Mouse (Mus musculus): ENCODE results near the gene Lrpprc. TPM values are rescaled to one million over a fixed set of nuclear protein-coding genes. Genes with fewer than 3 reads are reported as not detected.

The Lrpprc gene
- polyA plus RNA-seq, 1 experiment from 2014 or later = 54.8 TPM

GRCm38 (mm10) chr17:84738073-84738797, 52.4 kb downstream of the Lrpprc start:
- H3K4me1 ChIP-seq = peaks cover 13% of the 10 kb centered on the region
- ATAC-seq (ENCODE audit: extremely low read depth, insufficient number of reproducible peaks, low FRiP score, low TSS enrichment) = no peak
- H3K36me3 ChIP-seq = peaks cover 41% of the 10 kb centered on the region
- H3K4me2 ChIP-seq = no peak overlapping the region
- no peak overlapping the region for H3K9ac ChIP-seq
- no peaks in the 10 kb centered on the region for H3K9me3 ChIP-seq
- 83% methylated on average over 9 of the region's 9 CpGs for WGBS
- no peak overlapping the region for H3K27ac ChIP-seq (replicated peaks)
- H3K4me3 ChIP-seq = no peak overlapping the region
- no peaks in the 10 kb centered on the region for H3K27me3 ChIP-seq (replicated peaks)

- Histone ChIP-seq H3K9me3 (no peaks in the 10 kb centered on the region), H3K27ac (replicated peaks) (no peak overlapping the region), H3K9ac (no peak overlapping the region), H3K36me3 (peaks cover 43% of the 10 kb centered on the region), H3K4me2 (no peak overlapping the region), H3K4me1 (no peaks in the 10 kb centered on the region), H3K4me3 (no peak overlapping the region), H3K27me3 (replicated peaks) (no peaks in the 10 kb centered on the region)
- ATAC-seq (ENCODE audit: extremely low read depth, insufficient number of reproducible peaks, low FRiP score, low TSS enrichment) = no peak
- whole genome bisulfite sequencing = 57% methylated on average over 9 of the region's 9 CpGs
These were observed 53.9 kb downstream of the Lrpprc start for GRCm38 (mm10) chr17:84736719-84737118.

- Histone ChIP-seq H3K9me3 (no peaks in the 10 kb centered on the region), H3K4me2 (no peak overlapping the region), H3K27me3 (replicated peaks) (no peaks in the 10 kb centered on the region), H3K36me3 (peaks cover 53% of the 10 kb centered on the region), H3K4me3 (no peak overlapping the region), H3K9ac (no peak overlapping the region), H3K4me1 (peaks cover 9% of the 10 kb centered on the region), H3K27ac (replicated peaks) (no peak overlapping the region)
- WGBS = 77% methylated on average over 8 of the region's 8 CpGs
- no peak for ATAC-seq (ENCODE audit: extremely low read depth, insufficient number of reproducible peaks, low FRiP score, low TSS enrichment)
These were observed 58.0 kb downstream of the Lrpprc start for GRCm38 (mm10) chr17:84732612-84733011.

GRCm38 (mm10) chr17:84731361-84731760, 59.2 kb downstream of the Lrpprc start:
- ATAC-seq (ENCODE audit: extremely low read depth, insufficient number of reproducible peaks, low FRiP score, low TSS enrichment) = no peak
- H3K9ac ChIP-seq = no peak overlapping the region
- H3K27me3 ChIP-seq (replicated peaks) = no peaks in the 10 kb centered on the region
- H3K36me3 ChIP-seq = peaks cover 56% of the 10 kb centered on the region
- no peak overlapping the region for H3K4me2 ChIP-seq
- H3K4me1 ChIP-seq = peaks cover 9% of the 10 kb centered on the region
- no peaks in the 10 kb centered on the region for H3K9me3 ChIP-seq
- no peak overlapping the region for H3K4me3 ChIP-seq
- H3K27ac ChIP-seq (replicated peaks) = no peak overlapping the region
- WGBS = 85% methylated on average over 12 of the region's 12 CpGs

GRCm38 (mm10) chr17:84729140-84729539, 61.4 kb downstream of the Lrpprc start:
- Histone ChIP-seq H3K36me3 (peaks cover 62% of the 10 kb centered on the region), H3K27ac (replicated peaks) (no peak overlapping the region), H3K4me3 (no peak overlapping the region), H3K27me3 (replicated peaks) (no peaks in the 10 kb centered on the region), H3K4me1 (peaks cover 9% of the 10 kb centered on the region), H3K4me2 (no peak overlapping the region), H3K9ac (no peak overlapping the region), H3K9me3 (no peaks in the 10 kb centered on the region)
- 62% methylated on average over 5 of the region's 5 CpGs for WGBS
- ATAC-seq (ENCODE audit: extremely low read depth, insufficient number of reproducible peaks, low FRiP score, low TSS enrichment) = no peak

GRCm38 (mm10) chr17:84728201-84728911, 62.2 kb downstream of the Lrpprc start:
- Histone ChIP-seq H3K36me3 (peaks cover 68% of the 10 kb centered on the region), H3K9ac (no peak overlapping the region), H3K27ac (replicated peaks) (no peak overlapping the region), H3K9me3 (no peaks in the 10 kb centered on the region), H3K4me2 (no peak overlapping the region), H3K4me3 (no peak overlapping the region), H3K27me3 (replicated peaks) (no peaks in the 10 kb centered on the region), H3K4me1 (peaks cover 9% of the 10 kb centered on the region)
- WGBS = 54% methylated on average over 1 of the region's 1 CpGs
- ATAC-seq (ENCODE audit: extremely low read depth, insufficient number of reproducible peaks, low FRiP score, low TSS enrichment) = no peak

- Histone ChIP-seq H3K9ac (no peak overlapping the region), H3K36me3 (peaks cover 71% of the 10 kb centered on the region), H3K9me3 (no peaks in the 10 kb centered on the region), H3K4me1 (peaks cover 9% of the 10 kb centered on the region), H3K4me3 (no peak overlapping the region), H3K27ac (replicated peaks) (no peak overlapping the region), H3K4me2 (no peak overlapping the region), H3K27me3 (replicated peaks) (no peaks in the 10 kb centered on the region)
- 97% methylated on average over 3 of the region's 3 CpGs for WGBS
- ATAC-seq (ENCODE audit: extremely low read depth, insufficient number of reproducible peaks, low FRiP score, low TSS enrichment) = no peak
These were observed 65.4 kb downstream of the Lrpprc start for GRCm38 (mm10) chr17:84725163-84725562.

- Histone ChIP-seq H3K4me2 (no peak overlapping the region), H3K9me3 (no peaks in the 10 kb centered on the region), H3K9ac (no peak overlapping the region), H3K4me3 (no peak overlapping the region), H3K27ac (replicated peaks) (no peak overlapping the region), H3K36me3 (peaks cover 62% of the 10 kb centered on the region), H3K27me3 (replicated peaks) (no peaks in the 10 kb centered on the region), H3K4me1 (peaks cover 6% of the 10 kb centered on the region)
- 82% methylated on average over 9 of the region's 9 CpGs for WGBS
- no peak for ATAC-seq (ENCODE audit: extremely low read depth, insufficient number of reproducible peaks, low FRiP score, low TSS enrichment)
These were observed 66.6 kb downstream of the Lrpprc start for GRCm38 (mm10) chr17:84724028-84724427.

- no peaks in the 10 kb centered on the region for H3K9me3 ChIP-seq
- whole genome bisulfite sequencing = 85% methylated on average over 3 of the region's 3 CpGs
These were observed 71.5 kb downstream of the Lrpprc start for GRCm38 (mm10) chr17:84719105-84719504.

GRCm38 (mm10) chr17:84717416-84717815, 73.2 kb downstream of the Lrpprc start:
- Histone ChIP-seq H3K36me3 (peaks cover 51% of the 10 kb centered on the region), H3K9ac (no peak overlapping the region), H3K27me3 (replicated peaks) (no peaks in the 10 kb centered on the region), H3K4me2 (no peak overlapping the region), H3K4me1 (0 out of 2 replicates have a peak, but pooled peaks cover 9% of the 10 kb centered on the region), H3K9me3 (no peaks in the 10 kb centered on the region), H3K4me3 (no peak overlapping the region), H3K27ac (replicated peaks) (no peak overlapping the region)
- no peak for ATAC-seq (ENCODE audit: extremely low read depth, insufficient number of reproducible peaks, low FRiP score, low TSS enrichment)
- whole genome bisulfite sequencing = 68% methylated on average over 5 of the region's 5 CpGs

More at GRCm38 (mm10) chr17:84719105-84719504, 71.5 kb downstream of the Lrpprc start:
- Histone ChIP-seq H3K4me3 (no peak overlapping the region), H3K4me1 (0 out of 2 replicates have a peak, but pooled peaks cover 9% of the 10 kb centered on the region), H3K27me3 (replicated peaks) (no peaks in the 10 kb centered on the region), H3K4me2 (no peak overlapping the region), H3K36me3 (peaks cover 49% of the 10 kb centered on the region), H3K9ac (no peak overlapping the region), H3K27ac (replicated peaks) (no peak overlapping the region)
- ATAC-seq (ENCODE audit: extremely low read depth, insufficient number of reproducible peaks, low FRiP score, low TSS enrichment) = no peak

GRCm38 (mm10) chr17:84716252-84716872, 74.2 kb downstream of the Lrpprc start:
- Histone ChIP-seq H3K4me1 (0 out of 2 replicates have a peak, but pooled peaks cover 9% of the 10 kb centered on the region), H3K27ac (replicated peaks) (no peak overlapping the region), H3K4me3 (no peak overlapping the region), H3K4me2 (no peak overlapping the region), H3K9ac (no peak overlapping the region), H3K27me3 (replicated peaks) (no peaks in the 10 kb centered on the region), H3K36me3 (peaks cover 51% of the 10 kb centered on the region), H3K9me3 (no peaks in the 10 kb centered on the region)
- no peak for ATAC-seq (ENCODE audit: extremely low read depth, insufficient number of reproducible peaks, low FRiP score, low TSS enrichment)
- 70% methylated on average over 16 of the region's 16 CpGs for WGBS

All from heart, embryonic 13.5 days (tissue).